Mouse (Mus musculus): Measurements from ENCODE around the gene Myl6b. TPM values are rescaled to one million over a fixed set of nuclear protein-coding genes. Genes with fewer than 3 reads are reported as not detected.

The Myl6b gene
- polyA plus RNA-seq, 1 experiment from 2014 or later = 4.3 TPM

- Histone ChIP-seq H3K36me3 (no peaks in the 10 kb centered on the region), H3K27ac (no peak overlapping the region), H3K27me3 (no peaks in the 10 kb centered on the region), H3K4me3 (no peak overlapping the region), H3K9ac (no peak overlapping the region), H3K4me1 (no peaks in the 10 kb centered on the region; the same call in 1 of the 2 replicates), H3K9me3 (no peaks in the 10 kb centered on the region), H3K4me2 (no peak overlapping the region)
- WGBS = 77% methylated on average over 2 of the region's 2 CpGs
- no peak for ATAC-seq (ENCODE audit: borderline replicate concordance, extremely low read depth, low FRiP score, low TSS enrichment)
These were observed 36.7 kb upstream of the Myl6b start for GRCm38 (mm10) chr10:128535206-128535605.

GRCm38 (mm10) chr10:128526366-128527356 lies 28.2 kb upstream of the Myl6b start:
- Histone ChIP-seq H3K27ac (peak overlapping the region; percentile 60; the same call in 1 of the 2 replicates), H3K4me1 (peaks cover 15% of the 10 kb centered on the region), H3K36me3 (no peaks in the 10 kb centered on the region), H3K27me3 (0 out of 2 replicates have a peak, but pooled peaks cover 3% of the 10 kb centered on the region), H3K4me2 (peak overlapping the region; percentile 99), H3K4me3 (peak overlapping the region; percentile 80), H3K9ac (peak overlapping the region; percentile 30), H3K9me3 (no peaks in the 10 kb centered on the region)
- 27% methylated on average over 28 of the region's 28 CpGs for WGBS
- no peak for ATAC-seq (ENCODE audit: borderline replicate concordance, extremely low read depth, low FRiP score, low TSS enrichment)

GRCm38 (mm10) chr10:128525671-128526308 lies 27.3 kb upstream of the Myl6b start, which contains the start of gene Esyt1:
Gene Esyt1, minus strand, starts transcription at chr10:128525871.
- peaks cover 15% of the 10 kb centered on the region for H3K4me1 ChIP-seq
- no peaks in the 10 kb centered on the region for H3K9me3 ChIP-seq
- ATAC-seq (ENCODE audit: borderline replicate concordance, extremely low read depth, low FRiP score, low TSS enrichment) = peak; percentile 98
- H3K36me3 ChIP-seq = no peaks in the 10 kb centered on the region
- peak within 1 kb of the TSS; percentile 99 for H3K4me2 ChIP-seq
- 0 out of 2 replicates have a peak, but pooled peaks cover 3% of the 10 kb centered on the region for H3K27me3 ChIP-seq
- under 1% methylated on average over 37 of the region's 37 CpGs for WGBS
- peak within 1 kb of the TSS; percentile 80 for H3K4me3 ChIP-seq
- H3K9ac ChIP-seq = peak within 1 kb of the TSS; percentile 76
- peak within 1 kb of the TSS; percentile 78 for H3K27ac ChIP-seq

GRCm38 (mm10) chr10:128524732-128525662 lies 26.5 kb upstream of the Myl6b start:
- Histone ChIP-seq H3K4me2 (peak overlapping the region; percentile 99), H3K9me3 (no peaks in the 10 kb centered on the region), H3K4me1 (peaks cover 15% of the 10 kb centered on the region), H3K27me3 (0 out of 2 replicates have a peak, but pooled peaks cover 3% of the 10 kb centered on the region), H3K27ac (peak overlapping the region; percentile 78), H3K9ac (peak overlapping the region; percentile 76), H3K4me3 (peak overlapping the region; percentile 80), H3K36me3 (no peaks in the 10 kb centered on the region)
- ATAC-seq (ENCODE audit: borderline replicate concordance, extremely low read depth, low FRiP score, low TSS enrichment) = peak; percentile 36
- under 1% methylated on average over 58 of the region's 58 CpGs for WGBS

GRCm38 (mm10) chr10:128524111-128524731 lies 25.7 kb upstream of the Myl6b start:
- Histone ChIP-seq H3K9ac (peak overlapping the region; percentile 76), H3K4me1 (peaks cover 15% of the 10 kb centered on the region), H3K36me3 (0 out of 2 replicates have a peak, but pooled peaks cover 3% of the 10 kb centered on the region), H3K9me3 (no peaks in the 10 kb centered on the region), H3K4me3 (peak overlapping the region; percentile 80), H3K4me2 (peak overlapping the region; percentile 99), H3K27ac (peak overlapping the region; percentile 37; the same call in 1 of the 2 replicates), H3K27me3 (0 out of 2 replicates have a peak, but pooled peaks cover 3% of the 10 kb centered on the region)
- no peak for ATAC-seq (ENCODE audit: borderline replicate concordance, extremely low read depth, low FRiP score, low TSS enrichment)
- WGBS = 20% methylated on average over 11 of the region's 11 CpGs

- H3K4me3 ChIP-seq = no peak overlapping the region
These were observed 23.9 kb upstream of the Myl6b start for GRCm38 (mm10) chr10:128522351-128522750.

GRCm38 (mm10) chr10:128520591-128520990 lies 22.1 kb upstream of the Myl6b start:
- H3K4me1 ChIP-seq = peaks cover 10% of the 10 kb centered on the region
- WGBS = 85% methylated on average over 16 of the region's 16 CpGs
- no peak overlapping the region for H3K9ac ChIP-seq
- ATAC-seq (ENCODE audit: borderline replicate concordance, extremely low read depth, low FRiP score, low TSS enrichment) = no peak
- H3K9me3 ChIP-seq = no peaks in the 10 kb centered on the region
- H3K27me3 ChIP-seq = peaks cover 7% of the 10 kb centered on the region
- no peak overlapping the region for H3K27ac ChIP-seq
- H3K4me3 ChIP-seq = no peak overlapping the region
- no peak overlapping the region for H3K4me2 ChIP-seq
- H3K36me3 ChIP-seq = peaks cover 19% of the 10 kb centered on the region; the same call in 1 of the 2 replicates

More at GRCm38 (mm10) chr10:128522351-128522750, 23.9 kb upstream of the Myl6b start:
- H3K36me3 ChIP-seq = peaks cover 13% of the 10 kb centered on the region; the same call in 1 of the 2 replicates
- no peak overlapping the region for H3K9ac ChIP-seq
- WGBS = 66% methylated on average over 6 of the region's 6 CpGs
- H3K9me3 ChIP-seq = no peaks in the 10 kb centered on the region
- peaks cover 15% of the 10 kb centered on the region for H3K4me1 ChIP-seq
- no peak overlapping the region for H3K4me2 ChIP-seq
- no peak overlapping the region for H3K27ac ChIP-seq
- H3K27me3 ChIP-seq = peaks cover 7% of the 10 kb centered on the region
- ATAC-seq (ENCODE audit: borderline replicate concordance, extremely low read depth, low FRiP score, low TSS enrichment) = no peak

GRCm38 (mm10) chr10:128518833-128519232 lies 20.3 kb upstream of the Myl6b start:
- H3K4me2 ChIP-seq = no peak overlapping the region
- H3K27ac ChIP-seq = no peak overlapping the region
- no peak overlapping the region for H3K9ac ChIP-seq
- H3K27me3 ChIP-seq = peaks cover 4% of the 10 kb centered on the region
- H3K4me3 ChIP-seq = no peak overlapping the region
- no peaks in the 10 kb centered on the region for H3K9me3 ChIP-seq
- 68% methylated on average over 7 of the region's 7 CpGs for WGBS
- H3K36me3 ChIP-seq = peaks cover 22% of the 10 kb centered on the region; the same call in 1 of the 2 replicates
- peaks cover under 1% of the 10 kb centered on the region; the same call in 1 of the 2 replicates for H3K4me1 ChIP-seq
- ATAC-seq (ENCODE audit: borderline replicate concordance, extremely low read depth, low FRiP score, low TSS enrichment) = no peak

- Histone ChIP-seq H3K9me3 (no peaks in the 10 kb centered on the region), H3K4me1 (no peaks in the 10 kb centered on the region), H3K4me2 (no peak overlapping the region), H3K9ac (no peak overlapping the region), H3K36me3 (peaks cover 32% of the 10 kb centered on the region), H3K4me3 (no peak overlapping the region), H3K27ac (no peak overlapping the region), H3K27me3 (peaks cover 4% of the 10 kb centered on the region)
- no peak for ATAC-seq (ENCODE audit: borderline replicate concordance, extremely low read depth, low FRiP score, low TSS enrichment)
- 32% methylated on average over 6 of the region's 6 CpGs for WGBS
These were observed 18.2 kb upstream of the Myl6b start for GRCm38 (mm10) chr10:128516677-128517076.

GRCm38 (mm10) chr10:128516029-128516428 lies 17.5 kb upstream of the Myl6b start:
- Histone ChIP-seq H3K27ac (no peak overlapping the region), H3K27me3 (peaks cover 4% of the 10 kb centered on the region), H3K9ac (no peak overlapping the region), H3K4me3 (no peak overlapping the region), H3K9me3 (no peaks in the 10 kb centered on the region), H3K4me2 (no peak overlapping the region; the same call in 1 of the 2 replicates), H3K36me3 (peaks cover 37% of the 10 kb centered on the region), H3K4me1 (no peaks in the 10 kb centered on the region)
- WGBS = 29% methylated on average over 20 of the region's 20 CpGs
- no peak for ATAC-seq (ENCODE audit: borderline replicate concordance, extremely low read depth, low FRiP score, low TSS enrichment)

Measured in lung, embryonic 15.5 days (tissue).